Mouse (Mus musculus) liver, embryonic 11.5 days (tissue): ENCODE data around the gene Trap1. TPM values are rescaled to one million over a fixed set of nuclear protein-coding genes. Genes with fewer than 3 reads are reported as not detected.

Experiments used
- ATAC-seq: fragments of 200-750 bp; cut with Nextera tagmentation; replicated peaks from 2 replicates; pipeline ENCODE4 v1.8.0; 2017; ENCODE audit warnings: moderate number of reproducible peaks, mild to moderate bottlenecking, moderate TSS enrichment, moderate library complexity; ENCODE audit not compliant: low FRiP score
- DNase-seq: peaks from one replicate; pipeline ENCODE4 v3.0.0-alpha.2; 2017; ENCODE audit warnings: low spot score
- H3K27ac ChIP-seq: fragments of 300-500 bp; sonication (generic); 2 replicates; pipeline ENCODE4 v1.5.1; 2014; ENCODE audit warnings: mild to moderate bottlenecking, low read depth, low read length, control low read depth
- H3K27me3 ChIP-seq: fragments of 300-500 bp; sonication (generic); replicated peaks from 2 replicates; pipeline ENCODE4 v1.6.1; 2014; ENCODE audit warnings: low read length, mixed read lengths; ENCODE audit not compliant: control insufficient read depth, insufficient read depth
- H3K36me3 ChIP-seq: fragments of 300-500 bp; sonication (generic); 2 replicates; pipeline ENCODE4 v1.6.1; 2014; ENCODE audit warnings: mild to moderate bottlenecking, low read length, moderate library complexity, mixed read lengths; ENCODE audit not compliant: control insufficient read depth, insufficient read depth
- H3K4me1 ChIP-seq: fragments of 300-500 bp; sonication (generic); replicated peaks from 2 replicates; pipeline ENCODE4 v1.6.1; 2014; ENCODE audit warnings: low read length, mixed read lengths; ENCODE audit not compliant: control insufficient read depth, insufficient read depth
- H3K4me2 ChIP-seq: fragments of 300-500 bp; sonication (generic); 2 replicates; pipeline ENCODE4 v1.6.1; 2014; ENCODE audit warnings: mild to moderate bottlenecking, control low read depth, moderate library complexity
- H3K4me3 ChIP-seq: fragments of 300-500 bp; sonication (generic); 2 replicates; pipeline ENCODE4 v1.5.1; 2014; ENCODE audit warnings: low read depth, low read length, control low read depth
- H3K9ac ChIP-seq: fragments of 300-500 bp; sonication (generic); 2 replicates; pipeline ENCODE4 v1.6.1; 2014; ENCODE audit warnings: low read depth, low read length, control low read depth
- H3K9me3 ChIP-seq: fragments of 300-500 bp; sonication (generic); 2 replicates; pipeline ENCODE4 v1.6.1; 2016; ENCODE audit warnings: low read length, inconsistent platforms, mixed read lengths; ENCODE audit not compliant: control insufficient read depth
- WGBS: fragments of 180-500 bp; shearing (Covaris S2); extraction: QIAGEN DNeasy Blood & Tissue Kit; methylation state at CpG from one replicate; pipeline ENCODE4 v1.1.7; 2014; 5-methylcytosine and 5-hydroxymethylcytosine counted together
- polyA plus RNA-seq: library from polyadenylated mRNA; unstranded; fragments of >200 nt; fragmentation: Nextera tagmentation; extraction: Ambion mirVana; gene quantifications from 2 replicates; pipeline ENCODE4 v1.2.1, GENCODE M21; 2014

Gene Trap1
- polyA plus RNA-seq, 1 experiment from 2014 or later = 147 TPM

DNA sequence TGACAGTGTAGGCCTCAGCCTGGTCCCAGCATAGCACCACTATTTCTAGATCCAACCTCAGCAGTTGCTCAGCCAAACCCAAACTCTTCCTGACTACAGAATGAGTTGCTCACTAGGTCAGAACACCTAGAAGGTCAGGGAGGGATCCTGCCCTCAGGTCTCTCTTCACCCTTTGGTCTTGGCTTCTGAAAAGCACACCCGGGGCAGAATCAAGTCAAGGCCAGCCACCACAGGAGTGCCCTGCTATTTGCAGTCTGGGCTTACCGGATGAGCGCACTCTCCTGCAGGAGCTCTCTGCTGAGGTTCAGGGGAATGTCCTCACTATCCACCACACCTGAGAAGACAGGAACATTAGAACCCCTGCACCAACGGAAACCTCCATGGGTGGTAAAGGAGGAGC is 25.0 kb downstream of the Trap1 start:
- no peaks in the 10 kb centered on the region for H3K4me1 ChIP-seq
- no peak overlapping the region for H3K27ac ChIP-seq
- H3K27me3 ChIP-seq = no peaks in the 10 kb centered on the region
- DNase-seq (no peak), ATAC-seq (no peak)
- no peak overlapping the region for H3K9ac ChIP-seq
- H3K36me3 ChIP-seq = peaks cover 63% of the 10 kb centered on the region
- no peaks in the 10 kb centered on the region for H3K9me3 ChIP-seq
- H3K4me2 ChIP-seq = no peak overlapping the region
- WGBS = 94% methylated on average over 4 of the region's 4 CpGs
- H3K4me3 ChIP-seq = no peak overlapping the region

DNA sequence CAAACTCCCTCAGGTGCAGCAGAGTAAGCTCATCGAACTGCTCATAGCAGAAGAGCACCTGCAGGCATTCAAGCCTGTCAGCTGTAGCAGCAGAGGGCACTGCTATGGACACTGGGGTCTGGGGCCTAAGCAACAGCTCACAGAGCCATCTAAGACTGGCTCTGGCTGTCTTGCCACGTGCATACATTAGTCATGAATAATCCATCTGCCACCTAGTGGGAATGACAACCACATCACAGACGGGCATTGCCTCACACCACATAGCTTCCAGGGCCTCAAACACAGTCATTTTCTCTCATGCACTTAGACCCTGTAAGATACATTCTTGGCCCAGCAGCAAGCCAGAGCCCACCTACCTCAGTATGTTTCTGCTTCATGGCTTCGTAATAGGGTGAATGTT is 32.1 kb downstream of the Trap1 start:
- no peaks in the 10 kb centered on the region for H3K27me3 ChIP-seq
- H3K9me3 ChIP-seq = no peaks in the 10 kb centered on the region
- no peaks in the 10 kb centered on the region for H3K4me1 ChIP-seq
- no peak overlapping the region for H3K9ac ChIP-seq
- H3K4me2 ChIP-seq = no peak overlapping the region
- peaks cover 49% of the 10 kb centered on the region for H3K36me3 ChIP-seq
- no peak for ATAC-seq
- no peak for DNase-seq
- no peak overlapping the region for H3K27ac ChIP-seq
- no peak overlapping the region for H3K4me3 ChIP-seq
- WGBS = 83% methylated on average over 4 of the region's 4 CpGs

DNA sequence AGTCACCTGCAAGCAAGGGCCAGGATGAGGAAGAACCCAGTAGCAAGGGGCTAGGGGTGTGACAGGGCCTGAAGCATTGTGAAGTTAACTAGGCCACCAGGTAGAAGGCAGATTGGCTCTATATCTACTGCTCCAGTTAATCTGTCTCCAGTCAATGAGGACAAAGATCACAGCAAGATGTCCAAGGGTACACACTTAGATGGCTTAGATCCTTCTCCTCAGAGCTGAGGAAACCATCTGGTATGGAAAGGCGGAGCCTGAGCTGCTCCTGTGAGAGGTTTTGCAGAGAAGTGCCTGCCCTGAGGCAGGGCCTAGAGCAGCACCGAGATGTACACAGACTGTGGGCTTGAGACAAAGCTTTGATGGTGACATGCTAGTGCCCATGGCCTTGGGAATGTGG is 33.5 kb downstream of the Trap1 start:
- no peaks in the 10 kb centered on the region for H3K4me1 ChIP-seq
- H3K27ac ChIP-seq = no peak overlapping the region
- H3K27me3 ChIP-seq = no peaks in the 10 kb centered on the region
- H3K9ac ChIP-seq = no peak overlapping the region
- ATAC-seq = no peak
- no peak overlapping the region for H3K4me3 ChIP-seq
- peaks cover 47% of the 10 kb centered on the region for H3K36me3 ChIP-seq
- DNase-seq = no peak
- 96% methylated on average over 2 of the region's 2 CpGs for WGBS
- H3K9me3 ChIP-seq = no peaks in the 10 kb centered on the region
- H3K4me2 ChIP-seq = no peak overlapping the region

DNA sequence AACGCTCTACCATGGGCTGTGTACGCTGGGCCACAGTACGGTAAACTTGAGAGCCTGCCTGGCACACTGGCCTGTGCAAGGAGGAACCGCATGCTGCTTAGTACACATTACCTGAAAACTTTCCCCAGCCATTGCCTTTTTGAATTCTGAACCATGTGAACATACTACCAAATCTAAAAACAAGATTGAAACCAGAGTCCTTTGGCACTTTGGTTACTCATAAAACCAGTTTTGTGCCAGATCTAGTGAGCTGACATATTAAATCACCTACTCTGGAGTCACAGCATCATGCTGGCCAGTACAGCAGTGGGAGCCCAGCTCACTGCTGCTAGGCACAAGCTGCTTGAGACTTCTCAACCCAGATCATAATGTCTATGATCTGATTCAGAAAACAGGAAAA is 36.0 kb downstream of the Trap1 start:
- 85% methylated on average over 4 of the region's 4 CpGs for WGBS
- Histone ChIP-seq H3K36me3 (peaks cover 60% of the 10 kb centered on the region), H3K4me1 (no peaks in the 10 kb centered on the region), H3K9ac (no peak overlapping the region), H3K9me3 (no peaks in the 10 kb centered on the region), H3K27me3 (no peaks in the 10 kb centered on the region), H3K27ac (no peak overlapping the region), H3K4me3 (no peak overlapping the region), H3K4me2 (no peak overlapping the region)
- no peak for ATAC-seq
- no peak for DNase-seq

DNA sequence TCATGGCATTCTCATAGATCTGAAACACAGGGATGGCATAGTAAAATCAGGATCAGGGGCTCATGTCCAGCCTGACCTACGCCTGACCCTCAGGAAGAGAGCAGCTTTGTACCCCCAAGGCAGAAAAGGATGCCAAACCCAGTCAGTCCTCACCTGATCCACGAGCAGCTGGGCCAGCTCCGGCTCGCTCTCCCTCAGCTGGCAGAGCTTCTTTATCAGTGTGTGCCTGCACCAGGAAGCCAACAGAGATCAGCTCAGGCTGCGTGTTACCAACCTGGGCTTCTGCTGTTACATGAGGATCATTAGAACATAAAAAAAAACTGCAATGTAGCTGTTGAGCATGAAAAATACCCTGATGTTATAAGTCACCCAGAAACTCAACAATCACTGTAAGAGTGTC is 37.4 kb downstream of the Trap1 start:
- H3K9me3 ChIP-seq = no peaks in the 10 kb centered on the region
- H3K36me3 ChIP-seq = peaks cover 55% of the 10 kb centered on the region
- WGBS = 86% methylated on average over 5 of the region's 5 CpGs
- no peaks in the 10 kb centered on the region for H3K4me1 ChIP-seq
- H3K4me2 ChIP-seq = no peak overlapping the region
- no peak for DNase-seq
- ATAC-seq = no peak
- no peak overlapping the region for H3K9ac ChIP-seq
- no peak overlapping the region for H3K27ac ChIP-seq
- no peak overlapping the region for H3K4me3 ChIP-seq
- no peaks in the 10 kb centered on the region for H3K27me3 ChIP-seq

DNA sequence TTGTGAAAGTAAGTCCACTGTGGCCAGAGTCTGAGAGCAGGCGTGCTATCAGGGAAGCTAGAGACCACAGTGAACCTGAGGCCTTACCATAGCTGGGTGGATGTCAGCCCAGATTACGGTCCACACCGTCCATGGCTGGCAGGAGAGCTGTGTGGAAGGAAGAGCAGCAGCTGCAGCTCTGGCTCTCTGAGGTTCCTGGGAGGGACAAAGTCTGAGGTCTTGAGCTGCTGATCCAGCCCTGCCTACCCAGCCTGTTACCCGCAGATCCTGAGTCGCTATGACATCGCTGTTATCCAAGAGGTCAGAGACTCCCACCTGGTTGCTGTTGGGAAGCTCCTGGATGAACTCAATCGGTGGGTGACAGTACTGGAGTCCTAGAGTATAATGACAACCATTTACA is 39.9 kb downstream of the Trap1 start:
- no peak overlapping the region for H3K27ac ChIP-seq
- no peak overlapping the region for H3K4me3 ChIP-seq
- H3K4me2 ChIP-seq = no peak overlapping the region
- no peaks in the 10 kb centered on the region for H3K9me3 ChIP-seq
- H3K4me1 ChIP-seq = peaks cover 16% of the 10 kb centered on the region
- WGBS = 92% methylated on average over 7 of the region's 7 CpGs
- no peak overlapping the region for H3K9ac ChIP-seq
- peaks cover 43% of the 10 kb centered on the region for H3K36me3 ChIP-seq
- DNase-seq = no peak
- no peaks in the 10 kb centered on the region for H3K27me3 ChIP-seq
- no peak for ATAC-seq

DNA sequence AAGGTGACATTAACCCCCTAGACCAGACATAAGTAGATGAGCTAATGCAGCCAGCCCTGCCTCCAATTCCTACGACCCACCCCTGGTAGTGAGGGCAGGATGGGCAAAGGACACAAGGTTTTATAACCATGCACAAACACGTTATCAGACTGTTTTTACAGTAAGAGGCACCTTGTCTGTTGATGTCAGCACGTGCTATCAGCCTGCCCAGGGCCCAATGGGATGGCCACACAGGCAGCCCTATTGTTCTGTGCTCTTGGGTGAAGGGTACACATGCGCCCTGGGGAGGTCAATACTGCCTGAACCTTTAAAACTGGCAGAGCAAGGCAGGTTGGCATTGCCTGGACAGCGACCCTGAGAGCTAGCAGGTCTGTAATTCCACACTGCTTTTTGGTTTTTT is 40.8 kb downstream of the Trap1 start, which contains the start of gene Dnase1:
TSS of gene Dnase1 (plus strand) at position 136 of the 400 bp plus-strand sequence.
- no peak for DNase-seq
- 88% methylated on average over 5 of the region's 5 CpGs for WGBS

DNA sequence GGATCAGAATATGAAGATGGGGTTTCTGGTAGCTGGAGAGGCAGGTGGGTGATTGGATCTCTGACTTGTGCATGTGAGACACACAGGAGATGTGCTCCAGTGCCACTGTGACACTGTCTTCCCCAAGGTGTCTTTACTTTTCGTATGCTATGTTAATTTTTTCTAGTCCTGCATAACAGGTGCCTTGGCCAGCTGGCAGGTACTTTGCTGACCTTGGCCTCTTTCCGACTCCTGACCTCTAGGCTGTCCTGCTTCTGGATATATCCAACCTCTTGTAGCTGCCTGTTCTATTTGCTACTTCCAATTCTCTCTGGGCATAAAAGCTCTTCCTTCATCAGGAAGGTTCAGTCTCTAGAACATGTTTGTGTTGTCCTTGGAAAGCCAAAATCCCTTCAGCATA is 42.1 kb downstream of the Trap1 start:
- ATAC-seq (no peak), DNase-seq (no peak)
- H3K9ac ChIP-seq = no peak overlapping the region
- H3K27me3 ChIP-seq = no peaks in the 10 kb centered on the region
- WGBS = 84% methylated on average over 2 of the region's 2 CpGs
- H3K9me3 ChIP-seq = no peaks in the 10 kb centered on the region
- peaks cover 30% of the 10 kb centered on the region for H3K36me3 ChIP-seq
- H3K4me3 ChIP-seq = no peak overlapping the region
- peaks cover 22% of the 10 kb centered on the region for H3K4me1 ChIP-seq
- no peak overlapping the region for H3K27ac ChIP-seq
- no peak overlapping the region for H3K4me2 ChIP-seq

More for the DNA sequence above, 40.8 kb downstream of the Trap1 start, which contains the start of gene Dnase1:
- H3K9me3 ChIP-seq = no peaks in the 10 kb centered on the region
- H3K9ac ChIP-seq = no peak within 1 kb of the TSS
- H3K4me2 ChIP-seq = no peak within 1 kb of the TSS
- no peak within 1 kb of the TSS for H3K27ac ChIP-seq
- peaks cover 38% of the 10 kb centered on the region for H3K36me3 ChIP-seq
- H3K4me1 ChIP-seq = peaks cover 22% of the 10 kb centered on the region
- ATAC-seq = no peak
- no peak within 1 kb of the TSS for H3K4me3 ChIP-seq
- no peaks in the 10 kb centered on the region for H3K27me3 ChIP-seq

DNA sequence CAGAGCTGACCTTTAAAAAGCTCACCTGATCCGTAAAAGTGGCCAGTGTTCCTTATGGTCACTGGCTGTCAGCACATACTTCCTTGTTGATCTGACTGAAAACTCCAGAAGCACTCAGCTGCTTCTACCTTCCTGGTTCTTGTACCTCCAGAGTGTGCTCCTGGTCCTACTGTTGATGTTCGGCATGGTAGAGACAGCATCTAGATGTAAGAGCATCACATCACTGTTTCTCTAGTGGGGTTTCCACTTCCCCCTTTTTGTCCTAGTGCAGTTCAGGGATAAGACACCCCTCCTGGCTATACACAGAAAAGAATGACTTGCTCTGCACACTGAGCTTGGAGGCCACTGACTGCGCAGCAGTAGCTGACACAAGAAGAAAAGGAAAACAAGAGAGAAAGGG is 43.2 kb downstream of the Trap1 start:
- Histone ChIP-seq H3K27me3 (no peaks in the 10 kb centered on the region), H3K9ac (no peak overlapping the region), H3K4me1 (peaks cover 26% of the 10 kb centered on the region), H3K27ac (0 out of 2 replicates have a peak overlapping the region, but pooled peaks have one; percentile 13), H3K4me3 (no peak overlapping the region), H3K4me2 (no peak overlapping the region), H3K9me3 (no peaks in the 10 kb centered on the region), H3K36me3 (peaks cover 23% of the 10 kb centered on the region)
- DNase-seq (no peak), ATAC-seq (no peak)
- WGBS = 81% methylated on average over 3 of the region's 3 CpGs
